Mouse (Mus musculus) forebrain, embryonic 14.5 days (tissue): Measurements from ENCODE around the gene Chd4. TPM values are rescaled to one million over a fixed set of nuclear protein-coding genes. Genes with fewer than 3 reads are reported as not detected.

Experiments used
- ATAC-seq: fragments of 200-750 bp; cut with Nextera tagmentation; 2 replicates; pipeline ENCODE4 v1.8.0; 2017; ENCODE audit warnings: mild to moderate bottlenecking, moderate library complexity
- DNase-seq: peaks from one replicate; pipeline ENCODE4 v3.0.0-alpha.2; 2015; ENCODE audit warnings: low spot score
- H3K27ac ChIP-seq: fragments of 300-500 bp; sonication (generic); 2 replicates; pipeline ENCODE4 v1.5.1; 2014; ENCODE audit warnings: low read depth, mild to moderate bottlenecking, control low read depth, low read length, moderate library complexity
- H3K27me3 ChIP-seq: fragments of 300-500 bp; sonication (generic); replicated peaks from 2 replicates; pipeline ENCODE4 v1.6.1; 2014; ENCODE audit warnings: low read length, control low read depth, mixed read lengths; ENCODE audit not compliant: control insufficient read depth, insufficient read depth
- H3K36me3 ChIP-seq: fragments of 300-500 bp; sonication (generic); 2 replicates; pipeline ENCODE4 v1.6.1; 2014; ENCODE audit warnings: low read length, control low read depth; ENCODE audit not compliant: control insufficient read depth, insufficient read depth
- H3K4me1 ChIP-seq: fragments of 300-500 bp; sonication (generic); 2 replicates; pipeline ENCODE4 v1.6.1; 2014; ENCODE audit warnings: antibody characterized with exemption, low read length, control low read depth; ENCODE audit not compliant: control insufficient read depth, insufficient read depth
- H3K4me2 ChIP-seq: fragments of 300-500 bp; sonication (generic); 2 replicates; pipeline ENCODE4 v1.6.1; 2014; ENCODE audit warnings: mild to moderate bottlenecking, control low read depth, low read length
- H3K4me3 ChIP-seq: fragments of 300-500 bp; sonication (generic); 2 replicates; pipeline ENCODE4 v1.5.1; 2014; ENCODE audit warnings: low read depth, low read length, control low read depth
- H3K9ac ChIP-seq: fragments of 300-500 bp; sonication (generic); 2 replicates; pipeline ENCODE4 v1.6.1; 2014; ENCODE audit warnings: mild to moderate bottlenecking, low read length, control low read depth, moderate library complexity
- H3K9me3 ChIP-seq: fragments of 300-500 bp; sonication (generic); replicated peaks from 2 replicates; pipeline ENCODE4 v1.6.1; 2016; ENCODE audit warnings: low read length, control low read depth, mixed read lengths; ENCODE audit not compliant: control insufficient read depth
- WGBS: fragments of 180-500 bp; shearing (Covaris S2); extraction: QIAGEN DNeasy Blood & Tissue Kit; methylation state at CpG from one replicate; pipeline ENCODE4 v1.1.7; 2014; 5-methylcytosine and 5-hydroxymethylcytosine counted together
- polyA plus RNA-seq: library from polyadenylated mRNA; unstranded; fragments of >200 nt; fragmentation: Nextera tagmentation; extraction: Ambion mirVana; gene quantifications from 2 replicates; pipeline ENCODE4 v1.2.1, GENCODE M21; 2014

The Chd4 gene
- polyA plus RNA-seq, 1 experiment from 2014 or later = 61.1 TPM

GRCm38 (mm10) chr6:125143128-125143527 is 47.3 kb downstream of the Chd4 start:
- H3K9me3 ChIP-seq = no peaks in the 10 kb centered on the region
- no peak overlapping the region for H3K4me2 ChIP-seq
- no peak for ATAC-seq
- no peak overlapping the region for H3K4me3 ChIP-seq
- 85% methylated on average over 3 of the region's 3 CpGs for WGBS
- DNase-seq = no peak
- peaks cover 20% of the 10 kb centered on the region for H3K4me1 ChIP-seq
- no peak overlapping the region for H3K27ac ChIP-seq
- H3K27me3 ChIP-seq = no peaks in the 10 kb centered on the region
- H3K9ac ChIP-seq = no peak overlapping the region
- H3K36me3 ChIP-seq = peaks cover 57% of the 10 kb centered on the region

- H3K27me3 ChIP-seq = no peaks in the 10 kb centered on the region
- H3K4me2 ChIP-seq = no peak overlapping the region
- no peak for DNase-seq
- ATAC-seq = no peak
- peaks cover 50% of the 10 kb centered on the region for H3K36me3 ChIP-seq
- no peaks in the 10 kb centered on the region for H3K9me3 ChIP-seq
- peaks cover 20% of the 10 kb centered on the region for H3K4me1 ChIP-seq
- H3K4me3 ChIP-seq = no peak overlapping the region
- WGBS = 85% methylated on average over 9 of the region's 9 CpGs
- no peak overlapping the region for H3K27ac ChIP-seq
- no peak overlapping the region for H3K9ac ChIP-seq
Observed at GRCm38 (mm10) chr6:125143904-125144303, 48.1 kb downstream of the Chd4 start.

GRCm38 (mm10) chr6:125145001-125145400 is 49.2 kb downstream of the Chd4 start, which contains the start of gene Iffo1:
Gene Iffo1 (plus strand): TSS chr6:125145241.
- DNase-seq (peak; percentile 96), ATAC-seq (peak; percentile 97)
- no peaks in the 10 kb centered on the region for H3K27me3 ChIP-seq
- H3K4me2 ChIP-seq = peak within 1 kb of the TSS; percentile 98
- no peaks in the 10 kb centered on the region for H3K9me3 ChIP-seq
- H3K27ac ChIP-seq = peak within 1 kb of the TSS; percentile 86
- peak within 1 kb of the TSS; percentile 90 for H3K9ac ChIP-seq
- peak within 1 kb of the TSS; percentile 70 for H3K4me3 ChIP-seq
- H3K4me1 ChIP-seq = peaks cover 20% of the 10 kb centered on the region
- peaks cover 43% of the 10 kb centered on the region for H3K36me3 ChIP-seq
- under 1% methylated on average over 16 of the region's 16 CpGs for WGBS

GRCm38 (mm10) chr6:125145479-125145951 is 49.7 kb downstream of the Chd4 start:
- DNase-seq (peak; percentile 32), ATAC-seq (peak; percentile 72)
- Histone ChIP-seq H3K9ac (peak overlapping the region; percentile 90), H3K4me1 (peaks cover 20% of the 10 kb centered on the region), H3K9me3 (no peaks in the 10 kb centered on the region), H3K36me3 (peaks cover 38% of the 10 kb centered on the region), H3K4me2 (peak overlapping the region; percentile 98), H3K4me3 (peak overlapping the region; percentile 70), H3K27ac (peak overlapping the region; percentile 86), H3K27me3 (no peaks in the 10 kb centered on the region)
- 0% methylated on average over 33 of the region's 35 CpGs for WGBS

GRCm38 (mm10) chr6:125146148-125146547 is 50.4 kb downstream of the Chd4 start:
- Histone ChIP-seq H3K36me3 (peaks cover 36% of the 10 kb centered on the region), H3K27me3 (no peaks in the 10 kb centered on the region), H3K9me3 (no peaks in the 10 kb centered on the region), H3K4me2 (peak overlapping the region; percentile 98), H3K27ac (no peak overlapping the region), H3K4me1 (peaks cover 20% of the 10 kb centered on the region), H3K4me3 (peak overlapping the region; percentile 70), H3K9ac (peak overlapping the region; percentile 90)
- 56% methylated on average over 7 of the region's 7 CpGs for WGBS
- DNase-seq = no peak
- ATAC-seq = no peak

- Histone ChIP-seq H3K36me3 (peaks cover 36% of the 10 kb centered on the region), H3K9me3 (no peaks in the 10 kb centered on the region), H3K4me3 (0 out of 2 replicates have a peak overlapping the region, but pooled peaks have one; percentile 70), H3K27ac (no peak overlapping the region), H3K27me3 (no peaks in the 10 kb centered on the region), H3K9ac (peak overlapping the region; percentile 32; the same call in 1 of the 2 replicates), H3K4me2 (peak overlapping the region; percentile 98), H3K4me1 (peaks cover 20% of the 10 kb centered on the region)
- no peak for ATAC-seq
- 87% methylated on average over 4 of the region's 4 CpGs for WGBS
- DNase-seq = no peak
Observed at GRCm38 (mm10) chr6:125146797-125147196, 51.0 kb downstream of the Chd4 start.

GRCm38 (mm10) chr6:125147329-125147728 is 51.5 kb downstream of the Chd4 start:
- H3K9me3 ChIP-seq = no peaks in the 10 kb centered on the region
- WGBS = 70% methylated on average over 10 of the region's 10 CpGs
- H3K4me3 ChIP-seq = no peak overlapping the region
- no peaks in the 10 kb centered on the region for H3K27me3 ChIP-seq
- H3K36me3 ChIP-seq = peaks cover 36% of the 10 kb centered on the region
- H3K4me2 ChIP-seq = peak overlapping the region; percentile 98
- H3K9ac ChIP-seq = peak overlapping the region; percentile 32; the same call in 1 of the 2 replicates
- 0 out of 2 replicates have a peak overlapping the region, but pooled peaks have one; percentile 14 for H3K27ac ChIP-seq
- ATAC-seq (no peak), DNase-seq (no peak)
- peaks cover 20% of the 10 kb centered on the region for H3K4me1 ChIP-seq

GRCm38 (mm10) chr6:125148251-125148925 is 52.6 kb downstream of the Chd4 start:
- H3K4me1 ChIP-seq = peaks cover 20% of the 10 kb centered on the region
- no peak overlapping the region for H3K4me3 ChIP-seq
- no peak overlapping the region for H3K27ac ChIP-seq
- H3K9me3 ChIP-seq = no peaks in the 10 kb centered on the region
- H3K4me2 ChIP-seq = no peak overlapping the region
- WGBS = 81% methylated on average over 18 of the region's 18 CpGs
- H3K9ac ChIP-seq = peak overlapping the region; percentile 43; the same call in 1 of the 2 replicates
- DNase-seq (no peak), ATAC-seq (no peak)
- no peaks in the 10 kb centered on the region for H3K27me3 ChIP-seq
- H3K36me3 ChIP-seq = peaks cover 41% of the 10 kb centered on the region

- DNase-seq = no peak
- no peak overlapping the region for H3K27ac ChIP-seq
Observed at GRCm38 (mm10) chr6:125148926-125149568, 53.3 kb downstream of the Chd4 start.

More at GRCm38 (mm10) chr6:125148926-125149568, 53.3 kb downstream of the Chd4 start:
- Histone ChIP-seq H3K4me3 (no peak overlapping the region), H3K36me3 (peaks cover 42% of the 10 kb centered on the region), H3K9ac (no peak overlapping the region), H3K4me2 (no peak overlapping the region), H3K4me1 (peaks cover 20% of the 10 kb centered on the region), H3K9me3 (no peaks in the 10 kb centered on the region), H3K27me3 (no peaks in the 10 kb centered on the region)
- 85% methylated on average over 16 of the region's 16 CpGs for WGBS
- no peak for ATAC-seq
